Comparison of ENCODE assay signal across 17 mouse cellular contexts in genomic region chr15:6539639-6540338, GRCm38 (mm10). TPM values are rescaled to one million over a fixed set of nuclear protein-coding genes. Genes with fewer than 3 reads are reported as not detected.
DNase-seq lines count a peak whose midpoint lies in the region; ATAC-seq lines count a peak whose summit lies in the region.
"Had no signal": no experiment of that assay in that cellular context is flagged by ENCODE, and none has a peak within 500 bp of the region (broad histone marks: within the 10 kb centered on the region; RNA-seq: fewer than 3 reads in every experiment).

No protein-coding gene starts in this region.

- no peaks in the 10 kb centered on the region for H3K9me3 ChIP-seq in hindbrain, embryonic 16.5 days (ENCODE audit: control insufficient read depth, low read length)
- H3K9me3 ChIP-seq: embryonic facial prominence, embryonic 12.5 days; lung, embryonic 15.5 days had no signal

- 77% methylated on average over 7 of the region's 7 CpGs for WGBS in hindbrain, embryonic 16.5 days

- no peaks in the 10 kb centered on the region for H3K36me3 ChIP-seq in hindbrain, embryonic 16.5 days (ENCODE audit: control insufficient read depth, insufficient read depth, low read length)
- H3K36me3 ChIP-seq: embryonic facial prominence, embryonic 12.5 days; lung, embryonic 15.5 days had no signal

- H3K4me3 ChIP-seq in hindbrain, embryonic 16.5 days (ENCODE audit: low read length): no peak overlapping the region
- H3K4me3 ChIP-seq: embryonic facial prominence, embryonic 12.5 days; lung, embryonic 15.5 days had no signal

- DNase-seq in frontal cortex, postnatal 14 days (ENCODE audit: low spot score in 2 of 2): no peak
- peak; percentile 67 for DNase-seq in NIH3T3 (ENCODE audit: low read depth)
- peak; percentile 39 for DNase-seq in induced T-regulatory cell, adult 2 months (ENCODE audit: low read depth)
- no peak for DNase-seq in retina, embryonic 14.5 days (ENCODE audit: low spot score)
- DNase-seq in embryo, embryonic 10.5 days (ENCODE audit: low spot score): no peak
- DNase-seq: cerebellum, adult 18-20 months; forebrain, postnatal 0 days; kidney, postnatal 14 days; midbrain, embryonic 14.5 days; right cerebral cortex, postnatal 14 days; thymus, postnatal 14 days had no signal

- H3K9ac ChIP-seq in hindbrain, embryonic 16.5 days (ENCODE audit: low read depth, low read length): no peak overlapping the region
- H3K9ac ChIP-seq: embryonic facial prominence, embryonic 12.5 days; forebrain, postnatal 0 days; lung, embryonic 15.5 days had no signal

- no peaks in the 10 kb centered on the region for H3K27me3 ChIP-seq in hindbrain, embryonic 16.5 days (replicated peaks; ENCODE audit: control insufficient read depth, insufficient read depth, low read length)
- H3K27me3 ChIP-seq: embryonic facial prominence, embryonic 12.5 days; lung, embryonic 15.5 days had no signal

- no peak overlapping the region for H3K4me2 ChIP-seq in hindbrain, embryonic 16.5 days (ENCODE audit: low read length)
- H3K4me2 ChIP-seq: embryonic facial prominence, embryonic 12.5 days; lung, embryonic 15.5 days had no signal

- ATAC-seq in frontal cortex, adult (ENCODE audit: low TSS enrichment): peak; percentile 70
- peak; percentile 40; the same call in 1 of the 2 replicates for ATAC-seq in monocyte, adult 5-6 weeks (replicated peaks; ENCODE audit: insufficient number of reproducible peaks, low FRiP score, low TSS enrichment, poor library complexity, severe bottlenecking)
- no peak for ATAC-seq in hindbrain, embryonic 16.5 days
- ATAC-seq: forebrain, postnatal 0 days; hindbrain, postnatal 0 days had no signal

- no peak overlapping the region for H3K27ac ChIP-seq in hindbrain, embryonic 16.5 days (ENCODE audit: low read depth, low read length)
- H3K27ac ChIP-seq: embryonic facial prominence, embryonic 12.5 days; hindbrain, postnatal 0 days; lung, embryonic 15.5 days had no signal

- no peaks in the 10 kb centered on the region for H3K4me1 ChIP-seq in hindbrain, embryonic 16.5 days (ENCODE audit: control insufficient read depth, insufficient read depth, low read depth, low read length)
- H3K4me1 ChIP-seq: embryonic facial prominence, embryonic 12.5 days; lung, embryonic 15.5 days had no signal

RNA-seq across cellular contexts. Expression of gene Fyb, which starts 17.1 kb away (rescaled TPM):
- total RNA-seq in monocyte, adult 5-6 weeks (2017): 384 to 678 TPM (median 449 TPM) in 3 replicates
- 3.2 and 3.4 TPM in 2 replicates for polyA plus RNA-seq in hindbrain, embryonic 16.5 days (2015; fragmentation: Nextera tagmentation; extraction: Ambion mirVana)

Comparison
In these comparisons a context has a peak if more than half of its experiments do, and no peak if none do; other contexts are left out.
1. DNase-seq: peak in NIH3T3 (single experiment) and induced T-regulatory cell, adult 2 months (single experiment); none in frontal cortex, postnatal 14 days (0 of 2), retina, embryonic 14.5 days (single experiment) and embryo, embryonic 10.5 days (single experiment).